Mouse (Mus musculus) midbrain, embryonic 16.5 days (tissue): ENCODE results near the gene Pigu. TPM values are rescaled to one million over a fixed set of nuclear protein-coding genes. Genes with fewer than 3 reads are reported as not detected.

Experiments
- ATAC-seq: fragments of 200-750 bp; cut with Nextera tagmentation; 2 replicates; pipeline ENCODE4 v1.8.0; 2017; ENCODE audit warnings: moderate TSS enrichment
- H3K27ac ChIP-seq: fragments of 300-500 bp; sonication (generic); 2 replicates; pipeline ENCODE4 v1.5.1; 2014; ENCODE audit warnings: mild to moderate bottlenecking, low read length, mixed read lengths
- H3K27me3 ChIP-seq: fragments of 300-500 bp; sonication (generic); 2 replicates; pipeline ENCODE4 v1.6.1; 2014; ENCODE audit warnings: low read depth, low read length, mixed read lengths; ENCODE audit not compliant: control insufficient read depth, insufficient read depth
- H3K36me3 ChIP-seq: fragments of 300-500 bp; sonication (generic); 2 replicates; pipeline ENCODE4 v1.6.1; 2014; ENCODE audit warnings: mild to moderate bottlenecking, low read length, moderate library complexity, mixed read lengths; ENCODE audit not compliant: control insufficient read depth, insufficient read depth
- H3K4me1 ChIP-seq: fragments of 300-500 bp; sonication (generic); 2 replicates; pipeline ENCODE4 v1.6.1; 2014; ENCODE audit warnings: mild to moderate bottlenecking, low read length, mixed read lengths; ENCODE audit not compliant: control insufficient read depth, insufficient read depth
- H3K4me2 ChIP-seq: fragments of 300-500 bp; sonication (generic); 2 replicates; pipeline ENCODE4 v1.6.1; 2014; ENCODE audit warnings: mild to moderate bottlenecking, low read length, mixed read lengths
- H3K4me3 ChIP-seq: fragments of 300-500 bp; sonication (generic); 2 replicates; pipeline ENCODE4 v1.5.1; 2014; ENCODE audit warnings: low read depth, mild to moderate bottlenecking, low read length, moderate library complexity, mixed read lengths
- H3K9ac ChIP-seq: fragments of 300-500 bp; sonication (generic); 2 replicates; pipeline ENCODE4 v1.6.1; 2014; ENCODE audit warnings: low read depth, low read length, mixed read lengths
- H3K9me3 ChIP-seq: fragments of 300-500 bp; sonication (generic); replicated peaks from 2 replicates; pipeline ENCODE4 v1.6.1; 2014; ENCODE audit warnings: mild to moderate bottlenecking, low read length, mixed read lengths; ENCODE audit not compliant: control insufficient read depth, poor library complexity, severe bottlenecking
- WGBS: fragments of 180-500 bp; shearing (Covaris S2); extraction: QIAGEN DNeasy Blood & Tissue Kit; methylation state at CpG from one replicate; pipeline ENCODE4 v1.1.7; 2014; 5-methylcytosine and 5-hydroxymethylcytosine counted together
- microRNA counts: library from miRNA; unstranded; fragments of <30 nt; microRNA quantifications from one replicate; lab custom pipeline; 2016
- microRNA-seq: library from miRNA; unstranded; fragments of <30 nt; microRNA quantifications from one replicate; pipeline ENCODE4, GENCODE M21; 2017
- polyA plus RNA-seq: library from polyadenylated mRNA; unstranded; fragments of >200 nt; fragmentation: Nextera tagmentation; extraction: Ambion mirVana; gene quantifications from 2 replicates; pipeline ENCODE4 v1.2.1, GENCODE M21; 2015

Pigu gene
- polyA plus RNA-seq, 1 experiment from 2014 or later, result 65.0 TPM

GRCm38 (mm10) chr2:155242296-155242855 lies 114.9 kb downstream of the Pigu start:
- H3K36me3 ChIP-seq, result peaks cover 27% of the 10 kb centered on the region

GRCm38 (mm10) chr2:155240915-155241314 lies 116.3 kb downstream of the Pigu start:
- Histone ChIP-seq H3K4me3 (no peak overlapping the region), H3K9ac (no peak overlapping the region), H3K27ac (no peak overlapping the region), H3K36me3 (peaks cover 20% of the 10 kb centered on the region), H3K9me3 (no peaks in the 10 kb centered on the region), H3K4me2 (no peak overlapping the region), H3K4me1 (peaks cover 16% of the 10 kb centered on the region), H3K27me3 (no peaks in the 10 kb centered on the region)
- no peak for ATAC-seq
- WGBS, result 89% methylated on average over 4 of the region's 4 CpGs

More at GRCm38 (mm10) chr2:155242296-155242855, 114.9 kb downstream of the Pigu start:
- H3K9me3 ChIP-seq, result no peaks in the 10 kb centered on the region
- no peak overlapping the region for H3K4me3 ChIP-seq
- no peak for ATAC-seq
- peaks cover 13% of the 10 kb centered on the region for H3K4me1 ChIP-seq
- no peak overlapping the region for H3K9ac ChIP-seq
- H3K27ac ChIP-seq, result no peak overlapping the region
- H3K27me3 ChIP-seq, result no peaks in the 10 kb centered on the region
- H3K4me2 ChIP-seq, result no peak overlapping the region
- WGBS, result 91% methylated on average over 7 of the region's 7 CpGs

- Histone ChIP-seq H3K36me3 (0 out of 2 replicates have a peak, but pooled peaks cover 2% of the 10 kb centered on the region), H3K4me3 (peak overlapping the region; percentile 88), H3K4me1 (peaks cover 21% of the 10 kb centered on the region), H3K4me2 (peak overlapping the region; percentile 98), H3K27ac (0 out of 2 replicates have a peak overlapping the region, but pooled peaks have one; percentile 91), H3K27me3 (no peaks in the 10 kb centered on the region), H3K9me3 (no peaks in the 10 kb centered on the region), H3K9ac (peak overlapping the region; percentile 96)
- ATAC-seq, result no peak
- 16% methylated on average over 4 of the region's 4 CpGs for WGBS
These were observed 120.0 kb downstream of the Pigu start for GRCm38 (mm10) chr2:155237276-155237675.

GRCm38 (mm10) chr2:155236362-155236992 lies 120.8 kb downstream of the Pigu start, which contains the start of gene Dynlrb1:
TSS of gene Dynlrb1 (plus strand) at chr2:155236533.
- Histone ChIP-seq H3K27me3 (no peaks in the 10 kb centered on the region), H3K4me1 (peaks cover 21% of the 10 kb centered on the region), H3K4me3 (peak within 1 kb of the TSS; percentile 88), H3K27ac (peak within 1 kb of the TSS; percentile 91), H3K9me3 (no peaks in the 10 kb centered on the region), H3K4me2 (peak within 1 kb of the TSS; percentile 98), H3K9ac (peak within 1 kb of the TSS; percentile 96), H3K36me3 (0 out of 2 replicates have a peak, but pooled peaks cover 2% of the 10 kb centered on the region)
- under 1% methylated on average over 45 of the region's 50 CpGs for WGBS
- ATAC-seq, result peak; percentile 100

- Histone ChIP-seq H3K4me2 (peak overlapping the region; percentile 88), H3K27me3 (no peaks in the 10 kb centered on the region), H3K4me3 (peak overlapping the region; percentile 88), H3K36me3 (0 out of 2 replicates have a peak, but pooled peaks cover 2% of the 10 kb centered on the region), H3K9me3 (no peaks in the 10 kb centered on the region), H3K9ac (peak overlapping the region; percentile 71), H3K27ac (peak overlapping the region; percentile 91), H3K4me1 (peaks cover 21% of the 10 kb centered on the region)
- peak; percentile 94 for ATAC-seq
- WGBS, result 4% methylated on average over 13 of the region's 13 CpGs
These were observed 121.4 kb downstream of the Pigu start for GRCm38 (mm10) chr2:155235746-155236361.

MicroRNA genes within 50 kb of the gene (microRNA counts, 519-probe panel; counts per million panel counts)
- 2,052 counts per million, percentile 52 among the panel's probes with 10 or more counts for microRNA mmu-miR-695 (lab: Ali Mortazavi, UCI)

Small RNA genes within 50 kb of the gene (microRNA-seq; reads per million reads assigned to microRNA genes)
- gene Mir695, result not detected

Other genes with a start within 250 kb of the Pigu start
- 40.2 and 46.0 TPM in 2 replicates for gene Itch, start 223.9 kb downstream of the Pigu start, polyA plus RNA-seq
- gene Dynlrb1, start 120.9 kb downstream of the Pigu start, polyA plus RNA-seq, result 679 and 729 TPM in 2 replicates
- 537 and 612 TPM in 2 replicates for gene Map1lc3a, start 81.1 kb downstream of the Pigu start, polyA plus RNA-seq
- gene Trp53inp2, start 23.6 kb upstream of the Pigu start, polyA plus RNA-seq, result 93.1 and 100 TPM in 2 replicates
- gene Ncoa6, start 116.5 kb upstream of the Pigu start, polyA plus RNA-seq, result 22.7 and 26.6 TPM in 2 replicates
- gene Acss2, start 160.5 kb upstream of the Pigu start, polyA plus RNA-seq, result 23.9 TPM in 2 replicates
- 78.9 and 83.3 TPM in 2 replicates for gene Ggt7, start 160.8 kb upstream of the Pigu start, polyA plus RNA-seq
- 13.6 and 15.1 TPM in 2 replicates for gene Gss, start 235.4 kb upstream of the Pigu start, polyA plus RNA-seq